Mouse (Mus musculus) forebrain, embryonic 11.5 days (tissue): ENCODE measurements around the gene Cfap161. TPM values are rescaled to one million over a fixed set of nuclear protein-coding genes. Genes with fewer than 3 reads are reported as not detected.

Experiments
- ATAC-seq: fragments of 200-750 bp; cut with Nextera tagmentation; replicated peaks from 2 replicates; pipeline ENCODE4 v1.8.0; 2017; ENCODE audit warnings: moderate TSS enrichment; ENCODE audit not compliant: low FRiP score
- DNase-seq: peaks from one replicate; pipeline ENCODE4 v3.0.0-alpha.2; 2017; ENCODE audit warnings: low spot score
- H3K27ac ChIP-seq: fragments of 300-500 bp; sonication (generic); 2 replicates; pipeline ENCODE4 v1.5.1; 2014; ENCODE audit warnings: low read depth, low read length
- H3K27me3 ChIP-seq: fragments of 300-500 bp; sonication (generic); 2 replicates; pipeline ENCODE4 v1.6.1; 2014; ENCODE audit warnings: mild to moderate bottlenecking, low read length, mixed read lengths; ENCODE audit not compliant: control insufficient read depth, insufficient read depth
- H3K36me3 ChIP-seq: fragments of 300-500 bp; sonication (generic); 2 replicates; pipeline ENCODE4 v1.6.1; 2014; ENCODE audit warnings: mild to moderate bottlenecking, low read length, moderate library complexity, mixed read lengths; ENCODE audit not compliant: control insufficient read depth, insufficient read depth
- H3K4me1 ChIP-seq: fragments of 300-500 bp; sonication (generic); replicated peaks from 2 replicates; pipeline ENCODE4 v1.6.1; 2014; ENCODE audit warnings: low read length, mixed read lengths; ENCODE audit not compliant: control insufficient read depth, insufficient read depth
- H3K4me2 ChIP-seq: fragments of 300-500 bp; sonication (generic); 2 replicates; pipeline ENCODE4 v1.6.1; 2014; ENCODE audit warnings: low read depth, mild to moderate bottlenecking, low read length, moderate library complexity, mixed read lengths; ENCODE audit not compliant: severe bottlenecking
- H3K4me3 ChIP-seq: fragments of 300-500 bp; sonication (generic); 2 replicates; pipeline ENCODE4 v1.5.1; 2014; ENCODE audit warnings: low read depth, low read length
- H3K9ac ChIP-seq: fragments of 300-500 bp; sonication (generic); 2 replicates; pipeline ENCODE4 v1.6.1; 2014; ENCODE audit warnings: low read length
- H3K9me3 ChIP-seq: fragments of 300-500 bp; sonication (generic); 2 replicates; pipeline ENCODE4 v1.6.1; 2016; ENCODE audit warnings: low read length, mixed read lengths; ENCODE audit not compliant: control insufficient read depth
- WGBS: fragments of 180-500 bp; shearing (Covaris S2); extraction: QIAGEN DNeasy Blood & Tissue Kit; methylation state at CpG from one replicate; pipeline ENCODE4 v1.1.7; 2014; 5-methylcytosine and 5-hydroxymethylcytosine counted together
- polyA plus RNA-seq: library from polyadenylated mRNA; unstranded; fragments of >200 nt; fragmentation: Nextera tagmentation; extraction: Ambion mirVana; gene quantifications from 2 replicates; pipeline ENCODE4 v1.2.1, GENCODE M21; 2014

Gene Cfap161
- polyA plus RNA-seq, 1 experiment from 2014 or later: 0.21 TPM

GRCm38 (mm10) chr7:83744250-83744649, 50.4 kb downstream of the Cfap161 start:
- DNase-seq (no peak), ATAC-seq (no peak)
- Histone ChIP-seq H3K9me3 (no peaks in the 10 kb centered on the region), H3K4me3 (no peak overlapping the region), H3K4me1 (no peaks in the 10 kb centered on the region), H3K27me3 (no peaks in the 10 kb centered on the region), H3K4me2 (no peak overlapping the region), H3K9ac (no peak overlapping the region), H3K36me3 (no peaks in the 10 kb centered on the region), H3K27ac (no peak overlapping the region)
- WGBS: 85% methylated on average over 4 of the region's 4 CpGs

DNA sequence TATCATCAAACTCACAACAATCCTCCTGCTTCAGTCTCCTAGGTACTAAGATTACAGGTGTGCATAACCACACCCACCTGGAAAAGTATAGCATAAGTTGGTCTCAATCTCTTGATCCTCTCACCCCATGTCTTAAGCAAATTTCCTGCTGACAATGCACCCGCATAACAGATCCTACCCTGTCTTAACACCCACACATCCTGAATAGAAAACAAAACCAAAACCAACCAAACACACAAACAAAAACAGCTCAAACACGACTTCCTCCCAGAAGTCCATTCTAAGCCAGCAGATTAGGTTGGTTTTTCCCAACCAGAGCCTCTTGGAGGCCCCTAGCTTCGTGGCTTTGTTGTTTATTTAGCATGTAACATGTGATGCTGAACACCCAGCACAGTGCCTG, 52.0 kb downstream of the Cfap161 start:
- H3K36me3 ChIP-seq: no peaks in the 10 kb centered on the region
- H3K27ac ChIP-seq: no peak overlapping the region
- no peaks in the 10 kb centered on the region for H3K4me1 ChIP-seq
- H3K9ac ChIP-seq: no peak overlapping the region
- no peaks in the 10 kb centered on the region for H3K27me3 ChIP-seq
- H3K4me3 ChIP-seq: no peak overlapping the region
- no peak for DNase-seq
- H3K4me2 ChIP-seq: no peak overlapping the region
- no peaks in the 10 kb centered on the region for H3K9me3 ChIP-seq
- ATAC-seq: no peak
- 65% methylated on average over 3 of the region's 3 CpGs for WGBS

DNA sequence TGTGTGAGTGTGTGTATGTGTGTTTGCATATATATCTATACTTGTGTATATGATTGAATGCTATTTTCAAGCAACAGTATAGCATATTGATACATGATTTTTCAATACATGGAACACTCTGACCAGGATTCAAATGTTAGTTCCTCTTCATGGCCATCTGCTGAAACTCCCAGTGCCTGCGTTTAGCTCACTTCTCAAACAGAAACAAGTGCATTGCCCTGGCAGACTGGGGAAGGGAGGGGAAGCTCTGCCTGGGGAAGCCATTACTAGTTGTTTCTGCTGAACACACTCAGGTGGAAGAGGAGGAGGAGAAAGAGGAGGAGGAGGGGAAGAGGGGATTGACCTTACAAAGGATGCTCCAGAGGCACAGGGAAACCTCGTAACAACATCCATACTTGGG, 52.7 kb downstream of the Cfap161 start:
- H3K9me3 ChIP-seq: no peaks in the 10 kb centered on the region
- WGBS: 84% methylated on average over 2 of the region's 2 CpGs
- H3K27ac ChIP-seq: no peak overlapping the region
- no peak for DNase-seq
- H3K9ac ChIP-seq: no peak overlapping the region
- H3K36me3 ChIP-seq: no peaks in the 10 kb centered on the region
- H3K4me1 ChIP-seq: no peaks in the 10 kb centered on the region
- H3K4me2 ChIP-seq: no peak overlapping the region
- H3K4me3 ChIP-seq: no peak overlapping the region
- H3K27me3 ChIP-seq: no peaks in the 10 kb centered on the region
- ATAC-seq: no peak

GRCm38 (mm10) chr7:83739680-83740310, 54.9 kb downstream of the Cfap161 start:
- ATAC-seq: no peak
- H3K36me3 ChIP-seq: no peaks in the 10 kb centered on the region
- no peak overlapping the region for H3K9ac ChIP-seq
- no peaks in the 10 kb centered on the region for H3K9me3 ChIP-seq
- no peaks in the 10 kb centered on the region for H3K27me3 ChIP-seq
- no peak overlapping the region for H3K4me3 ChIP-seq
- WGBS: 56% methylated on average over 7 of the region's 7 CpGs
- no peak for DNase-seq
- no peaks in the 10 kb centered on the region for H3K4me1 ChIP-seq
- no peak overlapping the region for H3K27ac ChIP-seq
- no peak overlapping the region for H3K4me2 ChIP-seq

DNA sequence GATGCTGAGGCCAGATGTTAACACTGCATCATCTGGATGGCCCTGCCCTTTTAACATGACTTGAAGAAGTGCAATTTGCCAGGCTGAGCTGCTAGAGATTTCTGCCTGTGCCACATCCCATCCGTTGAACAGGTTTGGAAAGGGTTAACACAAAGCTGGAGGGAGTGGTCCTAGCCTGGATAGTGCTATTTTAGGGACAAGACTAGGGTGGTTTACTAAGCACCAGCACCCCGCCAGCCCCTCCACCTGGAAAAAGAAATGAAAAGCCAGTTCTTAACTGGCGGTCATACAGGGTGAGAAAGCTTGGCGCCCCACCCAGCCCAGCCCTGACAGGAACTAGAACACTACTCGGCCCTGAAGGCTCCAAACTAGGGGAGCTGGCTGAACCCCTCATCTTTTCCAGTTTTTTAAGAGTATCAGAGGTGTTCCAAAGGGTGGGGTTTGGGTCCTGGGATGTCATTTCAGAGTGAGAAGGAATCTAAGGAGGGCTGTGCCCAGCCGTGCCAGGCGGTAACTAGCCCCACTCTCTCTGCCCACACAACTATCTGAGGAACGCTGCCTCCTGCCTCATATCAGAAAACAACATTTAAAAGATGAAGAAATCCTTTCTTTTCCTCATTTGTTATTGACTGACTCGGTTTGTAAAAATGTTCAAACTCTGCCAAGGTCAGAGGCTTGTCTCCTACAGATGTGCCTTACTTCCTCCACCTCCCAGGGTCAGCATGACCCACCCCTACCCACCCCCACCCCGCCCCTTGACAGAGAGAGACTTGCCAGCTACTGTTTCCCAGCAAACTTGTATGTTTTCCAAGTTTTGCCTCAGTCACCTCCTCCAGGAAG, 55.8 kb downstream of the Cfap161 start:
- Histone ChIP-seq H3K36me3 (no peaks in the 10 kb centered on the region), H3K27me3 (no peaks in the 10 kb centered on the region), H3K4me3 (no peak overlapping the region), H3K27ac (no peak overlapping the region), H3K4me2 (no peak overlapping the region), H3K9ac (no peak overlapping the region), H3K9me3 (no peaks in the 10 kb centered on the region), H3K4me1 (no peaks in the 10 kb centered on the region)
- DNase-seq: no peak
- WGBS: 79% methylated on average over 10 of the region's 10 CpGs
- ATAC-seq: no peak

- Histone ChIP-seq H3K9me3 (no peaks in the 10 kb centered on the region), H3K27me3 (no peaks in the 10 kb centered on the region), H3K4me1 (no peaks in the 10 kb centered on the region), H3K4me3 (no peak overlapping the region), H3K4me2 (no peak overlapping the region), H3K36me3 (no peaks in the 10 kb centered on the region), H3K27ac (no peak overlapping the region), H3K9ac (no peak overlapping the region)
- ATAC-seq (no peak), DNase-seq (no peak)
- 79% methylated on average over 6 of the region's 6 CpGs for WGBS
Measured at GRCm38 (mm10) chr7:83737914-83738490, 56.7 kb downstream of the Cfap161 start.

DNA sequence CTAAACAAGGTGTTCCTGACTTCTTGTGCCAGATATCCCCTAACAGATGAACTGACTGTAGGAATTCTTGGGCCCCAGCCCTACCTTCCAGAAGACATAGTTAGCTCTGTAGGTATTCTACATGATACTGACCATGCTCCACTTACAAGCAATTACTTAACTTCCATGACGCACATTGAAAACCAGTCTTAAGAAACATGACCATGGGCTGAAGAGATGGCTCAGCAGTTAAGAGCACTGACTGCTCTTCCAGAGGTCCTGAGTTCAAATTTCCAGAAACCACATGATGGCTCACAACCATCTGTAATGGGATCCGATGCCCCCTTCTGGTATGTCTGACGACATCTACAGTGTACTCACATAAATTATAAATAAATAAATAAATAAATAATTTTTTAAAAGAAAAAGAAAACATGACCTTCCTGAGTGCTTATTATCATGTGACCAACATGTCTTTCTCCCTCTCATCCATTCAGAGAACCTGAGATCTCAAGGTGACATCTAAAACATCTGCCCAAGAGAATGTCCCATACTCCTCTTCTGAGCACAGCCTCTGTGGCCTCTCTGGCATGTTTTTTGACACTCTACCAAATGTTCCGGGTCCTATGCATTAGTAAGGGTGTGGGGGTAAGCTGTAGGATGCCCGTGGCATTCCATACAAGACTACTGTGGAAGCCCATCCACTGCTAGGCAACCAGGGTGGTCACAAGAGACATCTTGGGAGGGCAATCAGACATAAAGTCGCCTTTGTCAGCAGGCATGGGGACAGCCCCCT, 58.2 kb downstream of the Cfap161 start:
- WGBS: 89% methylated on average over 6 of the region's 6 CpGs
- Histone ChIP-seq H3K4me2 (no peak overlapping the region), H3K4me3 (no peak overlapping the region), H3K27me3 (no peaks in the 10 kb centered on the region), H3K9me3 (no peaks in the 10 kb centered on the region), H3K36me3 (no peaks in the 10 kb centered on the region), H3K27ac (no peak overlapping the region), H3K9ac (no peak overlapping the region), H3K4me1 (no peaks in the 10 kb centered on the region)
- DNase-seq (no peak), ATAC-seq (no peak)

DNA sequence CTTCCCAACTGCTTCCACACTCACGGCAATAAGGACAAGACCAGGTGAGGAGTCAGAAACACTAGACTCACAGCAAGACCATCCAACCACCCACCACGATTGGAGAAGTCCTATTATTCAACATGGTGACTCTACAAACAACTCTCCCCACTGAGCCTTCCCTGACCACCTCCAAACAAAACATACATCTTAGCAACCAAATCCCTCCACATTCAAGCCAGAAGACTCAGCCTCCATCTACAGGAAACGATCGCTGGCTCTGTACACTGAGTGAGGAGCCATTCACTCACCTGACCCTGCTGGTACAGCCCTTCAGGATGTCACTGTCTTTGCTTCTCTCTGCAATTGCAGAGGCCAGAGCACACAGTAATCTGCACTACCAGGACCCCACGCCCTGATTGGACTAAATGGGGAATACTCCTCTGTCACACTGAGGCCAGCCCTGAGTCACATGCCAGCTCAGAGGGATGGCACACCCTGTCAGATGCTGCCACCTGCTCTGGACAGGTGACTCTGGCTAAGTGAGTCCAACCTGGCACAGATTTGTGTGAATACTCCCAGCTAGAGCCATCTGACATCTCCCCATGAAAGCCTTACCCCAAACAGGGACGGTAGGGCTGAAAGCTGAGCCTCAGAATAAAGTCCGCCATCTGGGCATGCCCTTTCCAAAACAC, 59.4 kb downstream of the Cfap161 start:
- Histone ChIP-seq H3K9me3 (no peaks in the 10 kb centered on the region), H3K4me2 (no peak overlapping the region), H3K27ac (no peak overlapping the region), H3K9ac (no peak overlapping the region), H3K36me3 (no peaks in the 10 kb centered on the region), H3K27me3 (no peaks in the 10 kb centered on the region), H3K4me3 (no peak overlapping the region), H3K4me1 (no peaks in the 10 kb centered on the region)
- DNase-seq: no peak
- no peak for ATAC-seq
- 88% methylated on average over 7 of the region's 7 CpGs for WGBS
